Mouse (Mus musculus) hematopoietic stem cell, adult 5-6 weeks (primary cell): Measurements from ENCODE around the gene Lag3. TPM values are rescaled to one million over a fixed set of nuclear protein-coding genes. Genes with fewer than 3 reads are reported as not detected.
A peak's percentile ranks its signal among the peaks of the same experiment; 100 is the strongest.

ENCODE experiments used
- ATAC-seq, 2 experiments: fragments of 125-278 bp in 1 of 2; replicated peaks in 1 of 2; 2 replicates each; pipeline ENCODE4 v1.8.0; 2016 to 2017; ENCODE audit warnings: inconsistent platforms in 2 of 2, mild to moderate bottlenecking in 2 of 2, moderate number of reproducible peaks in 2 of 2, low read depth in 1 of 2, moderate TSS enrichment in 1 of 2; ENCODE audit not compliant: low FRiP score in 2 of 2, poor library complexity in 2 of 2, severe bottlenecking in 2 of 2, insufficient read depth in 1 of 2, low TSS enrichment in 1 of 2
- total RNA-seq: library from RNA; stranded (forward); fragments of 172-1452, 232-1000 nt; gene quantifications from 2 replicates; pipeline ENCODE4 v1.2.3, GENCODE M21; 2017

Gene Lag3
- total RNA-seq = 3.8 and 9.1 TPM in 2 replicates

DNA sequence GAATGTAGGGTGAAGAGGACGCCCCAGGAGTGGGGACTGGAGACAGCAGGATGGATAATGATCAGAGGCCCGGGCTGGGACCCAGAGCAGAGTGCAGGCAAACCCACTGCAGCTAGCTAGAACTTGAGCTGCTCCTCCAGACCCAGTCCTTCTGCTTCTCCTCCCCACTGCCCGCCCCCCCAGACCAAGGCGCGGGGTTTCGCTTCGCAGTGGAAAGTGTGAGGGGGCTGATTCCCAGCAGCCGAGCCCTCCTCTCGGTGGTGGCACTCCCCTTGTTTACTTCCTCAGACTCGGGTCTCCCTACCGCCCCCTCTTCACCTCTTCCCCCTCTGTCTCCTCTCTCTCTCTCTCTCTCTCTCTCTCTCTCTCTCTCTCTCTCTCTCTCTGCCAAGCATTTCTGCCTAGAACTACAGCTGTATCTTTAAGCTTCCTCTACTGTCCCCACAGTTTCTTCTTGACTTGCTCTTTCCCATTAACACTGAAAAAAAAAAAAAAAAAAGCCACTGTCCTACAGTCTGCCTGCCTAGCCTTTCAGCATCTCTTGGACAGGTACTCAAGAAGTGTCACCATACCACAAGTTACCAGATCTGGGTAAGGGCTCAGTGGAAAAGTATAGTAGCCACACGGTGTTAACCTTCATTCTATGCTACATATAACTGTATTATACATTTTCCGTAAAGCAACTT lies at the start of gene Lag3:
Lag3 (minus strand) TSS at position 173 of the 686 bp plus-strand sequence.
- ATAC-seq = peak; percentile 34 to 57

- no peak for ATAC-seq
Measured at GRCm38 (mm10) chr6:124961021-124961420, 49.5 kb upstream of the Lag3 start.

GRCm38 (mm10) chr6:124959960-124960359 lies 48.5 kb upstream of the Lag3 start:
- 0 out of 4 replicates have a peak, but pooled peaks of 1 of the 2 experiments have one; percentile 2 for ATAC-seq

- ATAC-seq = no peak
Measured at GRCm38 (mm10) chr6:124958127-124958526, 46.6 kb upstream of the Lag3 start.

GRCm38 (mm10) chr6:124955212-124955611 lies 43.7 kb upstream of the Lag3 start:
- ATAC-seq = no peak

DNA sequence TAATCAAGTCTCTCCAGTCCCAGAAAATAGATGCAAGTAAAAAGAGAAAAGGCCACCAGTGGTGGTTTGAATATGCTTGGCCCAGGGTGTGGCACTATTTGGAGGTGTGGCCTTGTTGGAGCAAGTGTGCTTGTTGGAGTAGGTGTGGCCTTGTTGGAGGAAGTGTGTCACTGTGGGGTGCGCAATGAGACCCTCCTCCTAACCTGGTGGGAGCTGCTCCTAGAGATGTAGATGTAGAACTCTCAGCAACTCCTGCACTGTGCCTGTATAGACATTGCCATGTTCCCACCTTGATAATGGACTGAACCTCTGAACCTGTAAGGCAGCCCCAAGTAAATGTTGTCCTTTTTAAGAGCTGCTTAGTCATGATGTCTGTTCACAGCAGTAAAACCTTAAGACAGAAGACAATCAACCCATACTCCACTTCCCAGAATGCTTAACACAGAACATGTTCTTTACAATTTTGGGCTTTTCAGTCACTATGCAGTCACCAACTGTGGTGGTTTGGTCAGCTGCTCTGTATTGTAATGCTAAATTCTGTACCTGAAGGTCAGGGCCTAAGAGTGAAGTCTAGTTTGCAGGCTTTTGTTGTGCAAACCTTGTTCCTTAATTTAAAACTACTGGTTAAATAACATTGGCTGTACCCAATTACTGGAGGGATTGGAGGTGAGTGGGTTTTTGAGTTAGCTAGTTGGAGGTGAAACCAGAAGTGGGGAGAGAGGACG lies 42.6 kb upstream of the Lag3 start:
- no peak for ATAC-seq

- ATAC-seq = no peak
Measured at GRCm38 (mm10) chr6:124943526-124943925, 32.0 kb upstream of the Lag3 start.

- ATAC-seq = no peak
Measured at GRCm38 (mm10) chr6:124941679-124942078, 30.2 kb upstream of the Lag3 start.

GRCm38 (mm10) chr6:124938554-124938953 lies 27.0 kb upstream of the Lag3 start:
- ATAC-seq = no peak

DNA sequence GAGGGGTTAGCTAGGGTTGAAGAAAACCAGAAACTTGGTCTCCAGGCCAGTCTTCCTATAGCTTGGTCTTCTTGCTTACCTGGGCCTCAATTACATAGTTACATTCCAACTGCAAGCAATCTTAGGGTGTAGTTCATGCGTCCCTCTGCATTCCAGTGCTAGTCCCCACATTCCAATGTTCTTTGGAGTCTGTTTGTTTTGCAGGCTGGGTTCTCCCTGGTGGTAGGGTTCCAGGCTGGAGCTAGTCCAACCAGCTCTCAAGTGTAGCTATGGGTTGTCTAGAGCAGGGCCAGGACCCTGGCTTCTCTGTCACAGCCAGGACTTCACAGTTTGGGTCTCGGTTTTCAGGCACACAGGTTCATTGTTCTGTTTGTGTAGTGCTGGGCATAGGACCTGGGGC lies 26.0 kb upstream of the Lag3 start:
- ATAC-seq = no peak

DNA sequence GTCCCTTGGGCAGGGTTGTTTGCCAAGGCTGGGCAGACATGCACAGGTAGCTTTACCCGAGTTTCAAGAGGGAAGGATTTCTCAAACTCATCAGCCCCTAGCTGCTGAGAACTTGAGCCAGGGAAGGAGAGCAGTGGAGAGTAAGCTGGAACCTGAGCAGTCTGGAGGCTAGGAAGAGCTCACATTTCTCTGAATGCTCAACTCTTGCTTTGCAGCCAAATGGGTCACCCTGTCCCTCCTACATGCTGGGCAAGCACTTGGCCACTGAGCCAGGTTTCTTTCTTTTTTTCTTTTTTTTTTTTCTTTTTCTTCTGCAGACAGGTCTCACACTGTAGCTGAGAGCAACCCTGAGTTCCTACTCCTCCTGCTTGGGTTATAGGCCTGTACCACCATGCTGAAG lies 25.2 kb upstream of the Lag3 start:
- ATAC-seq = no peak

DNA sequence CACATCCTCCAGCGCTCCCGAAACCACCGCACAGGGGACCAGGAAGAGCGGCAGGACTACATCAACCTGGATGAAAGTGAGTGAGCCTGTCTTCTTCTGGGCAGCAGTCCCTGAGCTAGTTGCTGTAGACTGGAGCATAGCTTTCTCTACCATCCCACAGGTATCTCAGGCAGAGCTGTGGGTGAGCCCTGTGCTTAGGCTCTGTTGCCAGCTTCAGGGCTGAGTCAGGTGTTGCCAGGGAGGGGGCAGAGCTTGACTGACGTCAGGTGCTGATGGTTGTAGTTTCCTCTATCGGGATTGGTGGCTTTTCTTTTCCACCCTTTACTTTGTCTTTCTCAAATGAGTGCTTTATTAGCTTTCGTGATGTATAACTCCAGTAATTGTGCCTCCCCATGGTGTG lies 23.2 kb upstream of the Lag3 start:
- no peak for ATAC-seq

DNA sequence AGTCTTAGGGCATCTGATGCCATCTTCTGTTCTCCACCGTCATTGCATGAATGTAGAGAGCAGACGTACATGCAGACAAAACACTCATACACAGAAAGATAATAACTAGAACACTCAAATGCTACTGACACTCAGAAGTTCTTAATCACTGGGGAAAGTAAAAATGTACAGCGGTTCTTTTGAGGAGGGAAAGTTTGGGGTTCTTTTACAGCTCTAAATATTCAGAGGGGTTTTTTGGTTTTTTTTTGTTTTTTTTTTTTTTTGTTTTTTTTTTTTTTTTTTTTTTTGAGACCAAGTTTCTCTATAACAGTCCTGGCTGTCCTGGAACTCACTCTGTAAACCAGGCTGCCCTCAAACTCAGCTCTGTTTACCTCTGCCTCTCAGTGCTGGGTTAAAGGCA lies 21.6 kb upstream of the Lag3 start:
- no peak for ATAC-seq

DNA sequence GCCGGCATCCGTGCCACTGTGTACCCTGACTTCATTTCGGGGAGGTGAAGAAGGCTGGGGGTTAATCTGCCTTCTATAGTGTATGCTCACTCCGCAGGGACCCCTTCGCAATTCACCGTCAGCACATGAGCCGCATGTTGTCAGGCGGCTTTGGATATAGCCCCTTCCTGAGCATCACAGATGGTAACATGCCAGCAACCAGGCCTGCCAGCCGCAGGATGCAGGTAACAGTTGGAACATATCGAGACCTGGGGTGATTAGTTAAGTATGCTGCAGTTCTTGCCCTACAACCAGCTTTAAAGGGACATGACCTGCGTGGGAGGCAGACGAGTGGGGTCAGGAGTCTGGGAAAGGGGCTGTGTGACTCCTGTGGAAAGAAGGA lies 20.8 kb upstream of the Lag3 start:
- no peak for ATAC-seq

GRCm38 (mm10) chr6:124931525-124932313 lies 20.2 kb upstream of the Lag3 start:
- 0 out of 4 replicates have a peak, but pooled peaks of 1 of the 2 experiments have one; percentile 15 for ATAC-seq

GRCm38 (mm10) chr6:124930754-124931524 lies 19.4 kb upstream of the Lag3 start, which contains the start of gene Mlf2:
TSS of gene Mlf2 (plus strand) at chr6:124931386.
- ATAC-seq = peak; percentile 85 to 88

GRCm38 (mm10) chr6:124930231-124930630 lies 18.7 kb upstream of the Lag3 start:
- ATAC-seq = no peak
